Mouse (Mus musculus): ENCODE data around the gene 2310034C09Rik. TPM values are rescaled to one million over a fixed set of nuclear protein-coding genes. Genes with fewer than 3 reads are reported as not detected.

2310034C09Rik gene
- polyA plus RNA-seq, 1 experiment, result not detected

DNA sequence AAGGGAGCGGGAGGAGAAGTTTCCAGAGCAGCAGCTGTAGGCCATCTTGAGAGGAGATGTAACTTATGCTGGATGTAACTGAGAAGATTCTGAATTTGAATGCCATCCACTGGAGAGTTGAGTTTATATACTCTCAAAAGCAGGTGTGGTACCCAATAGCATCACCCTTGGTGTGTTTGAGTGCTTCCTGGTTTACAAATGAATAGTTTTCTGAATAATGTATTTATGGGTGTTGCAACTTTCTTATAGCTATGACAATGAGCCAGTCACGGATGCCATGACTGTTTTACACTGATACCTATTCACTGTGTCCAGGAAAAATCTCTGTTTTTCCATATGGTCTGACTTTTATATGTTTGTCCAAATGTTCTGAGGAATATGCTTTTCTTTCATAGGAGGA is 15.5 kb downstream of the 2310034C09Rik start, which contains the start of gene 2310057N15Rik:
TSS of gene 2310057N15Rik (minus strand) at position 101 of the 400 bp plus-strand sequence.
- WGBS, result 67% methylated on average over 2 of the region's 2 CpGs
- Histone ChIP-seq H3K4me3 (replicated peaks; ENCODE audit: control insufficient read depth, low read depth, low read length) (no peak within 1 kb of the TSS), H3K27ac (ENCODE audit: control insufficient read depth, insufficient read depth, low read depth, low read length, poor library complexity) (no peak within 1 kb of the TSS), H3K4me1 (ENCODE audit: control insufficient read depth, insufficient read depth, low read length) (no peaks in the 10 kb centered on the region)
- TF ChIP-seq CTCF (IDR thresholded peaks at IDR 0.05; ENCODE audit: control insufficient read depth, insufficient read depth, low read length) (no peak), POLR2A (IDR thresholded peaks at IDR 0.05; ENCODE audit: borderline replicate concordance, control insufficient read depth, low read depth, low read length) (no peak)

GRCm38 (mm10) chr16:88777596-88777995 is 18.9 kb downstream of the 2310034C09Rik start, which contains the start of gene Gm5965:
TSS of gene Gm5965 (plus strand) at chr16:88777896.
- TF ChIP-seq CTCF (IDR thresholded peaks at IDR 0.05; ENCODE audit: control insufficient read depth, insufficient read depth, low read length) (no peak), POLR2A (IDR thresholded peaks at IDR 0.05; ENCODE audit: borderline replicate concordance, control insufficient read depth, low read depth, low read length) (no peak)
- no peak within 1 kb of the TSS for H3K4me3 ChIP-seq (replicated peaks; ENCODE audit: control insufficient read depth, low read depth, low read length)
- H3K27ac ChIP-seq (ENCODE audit: control insufficient read depth, insufficient read depth, low read depth, low read length, poor library complexity), result no peak within 1 kb of the TSS
- H3K4me1 ChIP-seq (ENCODE audit: control insufficient read depth, insufficient read depth, low read length), result no peaks in the 10 kb centered on the region
- 79% methylated on average over 6 of the region's 6 CpGs for WGBS

DNA sequence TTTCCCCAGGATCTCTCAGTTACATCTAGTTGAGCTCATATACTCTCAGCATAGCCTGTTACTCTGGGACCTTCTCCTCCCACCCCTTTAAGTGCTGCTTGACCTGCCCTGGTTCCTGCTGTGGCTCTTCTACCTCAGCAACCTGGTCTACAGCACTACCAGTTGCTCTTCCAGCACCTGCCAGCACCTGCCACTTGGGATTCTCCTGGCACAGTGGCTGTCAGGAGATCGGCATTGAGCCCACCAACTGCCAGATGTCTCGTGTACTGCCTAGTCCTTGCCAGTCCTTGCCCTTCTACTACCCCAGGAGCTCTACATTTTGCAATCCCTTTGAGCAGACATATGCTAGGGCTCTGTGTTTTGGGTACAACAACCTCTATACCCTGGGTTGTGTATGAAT is 28.1 kb downstream of the 2310034C09Rik start:
- no peak overlapping the region for H3K27ac ChIP-seq (ENCODE audit: control insufficient read depth, insufficient read depth, low read depth, low read length, poor library complexity)
- TF ChIP-seq CTCF (IDR thresholded peaks at IDR 0.05; ENCODE audit: control insufficient read depth, insufficient read depth, low read length) (no peak), POLR2A (IDR thresholded peaks at IDR 0.05; ENCODE audit: borderline replicate concordance, control insufficient read depth, low read depth, low read length) (no peak)
- H3K4me1 ChIP-seq (ENCODE audit: control insufficient read depth, insufficient read depth, low read length), result no peaks in the 10 kb centered on the region
- H3K4me3 ChIP-seq (replicated peaks; ENCODE audit: control insufficient read depth, low read depth, low read length), result no peak overlapping the region
- WGBS, result 60% methylated on average over 2 of the region's 2 CpGs

Other genes with a start within 250 kb of the 2310034C09Rik start
- not detected in 2 replicates for gene Cldn8, start 195.7 kb upstream of the 2310034C09Rik start, polyA plus RNA-seq (2011; ENCODE audit: insufficient read depth, insufficient read length, low replicate concordance, missing spikeins)
- not detected in 2 replicates for gene Krtap24-1, start 146.6 kb upstream of the 2310034C09Rik start, polyA plus RNA-seq (2011; ENCODE audit: insufficient read depth, insufficient read length, low replicate concordance, missing spikeins)
- gene 2310079G19Rik, start 131.2 kb upstream of the 2310034C09Rik start, polyA plus RNA-seq (2011; ENCODE audit: insufficient read depth, insufficient read length, low replicate concordance, missing spikeins), result not detected in 2 replicates
- gene Krtap26-1, start 111.1 kb upstream of the 2310034C09Rik start, polyA plus RNA-seq (2011; ENCODE audit: insufficient read depth, insufficient read length, low replicate concordance, missing spikeins), result not detected in 2 replicates
- not detected in 2 replicates for gene Krtap27-1, start 87.2 kb upstream of the 2310034C09Rik start, polyA plus RNA-seq (2011; ENCODE audit: insufficient read depth, insufficient read length, low replicate concordance, missing spikeins)
- not detected in 2 replicates for gene 2310061N02Rik, start 50.9 kb upstream of the 2310034C09Rik start, polyA plus RNA-seq (2011; ENCODE audit: insufficient read depth, insufficient read length, low replicate concordance, missing spikeins)
- gene Krtap13-1, start 30.0 kb upstream of the 2310034C09Rik start, polyA plus RNA-seq (2011; ENCODE audit: insufficient read depth, insufficient read length, low replicate concordance, missing spikeins), result not detected in 2 replicates
- not detected in 2 replicates for gene Krtap13, start 7.2 kb upstream of the 2310034C09Rik start, polyA plus RNA-seq (2011; ENCODE audit: insufficient read depth, insufficient read length, low replicate concordance, missing spikeins)
- gene 2310057N15Rik, start 15.4 kb downstream of the 2310034C09Rik start, polyA plus RNA-seq (2011; ENCODE audit: insufficient read depth, insufficient read length, low replicate concordance, missing spikeins), result not detected in 2 replicates
- not detected in 2 replicates for gene Gm5965, start 19.0 kb downstream of the 2310034C09Rik start, polyA plus RNA-seq (2011; ENCODE audit: insufficient read depth, insufficient read length, low replicate concordance, missing spikeins)
- gene Gm20741, start 53.4 kb downstream of the 2310034C09Rik start, polyA plus RNA-seq (2011; ENCODE audit: insufficient read depth, insufficient read length, low replicate concordance, missing spikeins), result not detected in 2 replicates
- gene Krtap15, start 61.4 kb downstream of the 2310034C09Rik start, polyA plus RNA-seq (2011; ENCODE audit: insufficient read depth, insufficient read length, low replicate concordance, missing spikeins), result not detected in 2 replicates
- gene Krtap14, start 67.3 kb downstream of the 2310034C09Rik start, polyA plus RNA-seq (2011; ENCODE audit: insufficient read depth, insufficient read length, low replicate concordance, missing spikeins), result not detected in 2 replicates
- gene Krtap19-1, start 110.6 kb downstream of the 2310034C09Rik start, polyA plus RNA-seq (2011; ENCODE audit: insufficient read depth, insufficient read length, low replicate concordance, missing spikeins), result not detected in 2 replicates
- not detected in 2 replicates for gene Krtap19-2, start 115.4 kb downstream of the 2310034C09Rik start, polyA plus RNA-seq (2011; ENCODE audit: insufficient read depth, insufficient read length, low replicate concordance, missing spikeins)
- gene Krtap19-3, start 119.2 kb downstream of the 2310034C09Rik start, polyA plus RNA-seq (2011; ENCODE audit: insufficient read depth, insufficient read length, low replicate concordance, missing spikeins), result not detected in 2 replicates
- not detected in 2 replicates for gene Krtap19-4, start 126.2 kb downstream of the 2310034C09Rik start, polyA plus RNA-seq (2011; ENCODE audit: insufficient read depth, insufficient read length, low replicate concordance, missing spikeins)
- gene Krtap19-5, start 137.6 kb downstream of the 2310034C09Rik start, polyA plus RNA-seq (2011; ENCODE audit: insufficient read depth, insufficient read length, low replicate concordance, missing spikeins), result not detected in 2 replicates
- not detected in 2 replicates for gene Krtap19-9b, start 173.4 kb downstream of the 2310034C09Rik start, polyA plus RNA-seq (2011; ENCODE audit: insufficient read depth, insufficient read length, low replicate concordance, missing spikeins)
- gene Krtap16-3, start 204.0 kb downstream of the 2310034C09Rik start, polyA plus RNA-seq (2011; ENCODE audit: insufficient read depth, insufficient read length, low replicate concordance, missing spikeins), result not detected in 2 replicates

Data from bone marrow, adult 2 months (tissue).